Mouse (Mus musculus): ENCODE data around the gene Wfdc11. TPM values are rescaled to one million over a fixed set of nuclear protein-coding genes. Genes with fewer than 3 reads are reported as not detected.

Wfdc11 gene
- total and polyA plus RNA-seq, 3 experiments, result not detected

DNA sequence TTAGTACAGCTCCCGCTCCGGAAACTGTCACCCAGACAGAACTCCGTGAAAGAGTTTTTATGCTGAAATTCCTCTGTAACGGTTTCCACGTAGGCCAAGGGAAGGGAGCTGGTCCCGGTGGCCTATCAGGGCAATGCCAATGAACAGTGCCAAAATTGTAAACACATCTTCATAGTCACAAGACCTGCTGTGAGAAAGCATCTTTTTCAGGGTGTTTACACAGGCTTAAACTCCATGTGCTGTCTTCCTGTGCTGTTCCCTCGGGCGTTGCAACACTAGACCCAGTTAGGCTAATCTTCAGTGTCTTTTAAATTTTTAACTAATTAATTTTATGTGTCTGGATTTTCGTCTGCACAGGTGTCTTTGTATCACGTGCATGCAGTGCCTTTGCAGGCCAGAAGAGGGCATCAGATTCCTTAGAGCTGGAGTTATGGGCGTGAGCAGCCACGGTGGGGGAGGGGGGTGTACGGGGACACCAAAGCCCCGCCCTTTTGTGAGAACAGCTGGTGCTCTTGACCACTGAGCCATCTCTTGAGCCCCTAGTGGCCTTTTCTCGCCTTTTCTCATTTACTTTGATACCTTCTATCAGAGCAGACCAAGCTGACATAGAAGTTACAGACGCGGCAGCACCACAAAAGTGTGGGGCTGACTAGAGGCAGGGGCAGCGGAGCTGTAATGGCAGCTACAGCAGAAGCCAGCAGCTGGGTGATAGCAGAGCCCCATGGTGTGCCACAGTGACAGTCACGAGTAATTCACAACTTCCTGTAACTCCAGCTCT, 5.2 kb upstream of the Wfdc11 start:
- peak; percentile 56 for DNase-seq (ENCODE audit: extremely low read depth)
- in situ Hi-C loops (cut with MboI; ENCODE audit: low pct_ligation_motif_present, low pct_unique_long_range_greater_than_20kb, low sequenced_read_pairs) (no loop called here), dilution Hi-C loops (cut with MboI; ENCODE audit: extremely low pct_ligation_motif_present, extremely low pct_unique_long_range_greater_than_20kb, low sequenced_read_pairs) (no loop called here)
- Histone ChIP-seq H3K4me2 (ENCODE audit: insufficient read depth, low read depth, poor library complexity, severe bottlenecking) (no peak overlapping the region), H3K9ac (ENCODE audit: insufficient read depth, low read depth) (no peak overlapping the region), H3K4me3 (replicated peaks in 1 of 3; ENCODE audit: low read depth in 2 of 3, low read length in 2 of 3, poor library complexity in 1 of 3) (no peak overlapping the region), H3K79me2 (replicated peaks; ENCODE audit: control insufficient read depth, extremely low read depth, insufficient read depth, poor library complexity, severe bottlenecking) (no peaks in the 10 kb centered on the region), H3K36me3 (replicated peaks in 1 of 2; ENCODE audit: control insufficient read depth in 1 of 2, insufficient read depth in 1 of 2, low read length in 1 of 2) (no peaks in the 10 kb centered on the region), H3K4me1 (ENCODE audit: control insufficient read depth in 1 of 2, insufficient read depth in 2 of 2) (peaks cover 5 to 13% of the 10 kb centered on the region in 2 experiments; a peak in 3 of 4 replicates), H3K9me3 (replicated peaks; ENCODE audit: low read length) (peaks cover 4% of the 10 kb centered on the region), H3K27ac (ENCODE audit: insufficient read depth, low read depth) (no peak overlapping the region), H3K27me3 (replicated peaks) (peaks cover 41% of the 10 kb centered on the region)
- no peak for TF ChIP-seq ZKSCAN1 (IDR thresholded peaks at IDR 0.05; ENCODE audit: borderline replicate concordance, low read depth, low read length)
- TF ChIP-seq NELFE (IDR thresholded peaks at IDR 0.05; ENCODE audit: low read depth, low read length), result 0 out of 2 replicates have a peak, but pooled peaks have one; percentile 16
- no peak for TF ChIP-seq TBP (conservative IDR thresholded peaks at IDR 0.05; ENCODE audit: low read depth, low read length)
- no peak for TF ChIP-seq MEF2A (IDR thresholded peaks at IDR 0.05; ENCODE audit: borderline replicate concordance, low read depth, low read length)
- peak; percentile 8; the same call in 1 of the 2 replicates for TF ChIP-seq NRF1 (IDR thresholded peaks at IDR 0.05; ENCODE audit: low read depth, low read length)
- peak; percentile 69; the same call in 1 of the 2 replicates for TF ChIP-seq CHD2 (IDR thresholded peaks at IDR 0.05; ENCODE audit: low read length)
- 0 out of 2 replicates have a peak, but pooled peaks have one; percentile 52 for TF ChIP-seq MAZ (IDR thresholded peaks at IDR 0.05; ENCODE audit: low read depth, low read length)
- TF ChIP-seq HCFC1 (IDR thresholded peaks at IDR 0.05; ENCODE audit: low read depth, low read length), result no peak
- TF ChIP-seq RAD21 (IDR thresholded peaks at IDR 0.05; ENCODE audit: low read depth, low read length), result peak; percentile 55
- no peak for TF ChIP-seq ZC3H11A (IDR thresholded peaks at IDR 0.05; ENCODE audit: low read depth, low read length)
- TF ChIP-seq TCF12 (IDR thresholded peaks at IDR 0.05; ENCODE audit: low read depth, low read length), result peak; percentile 27; the same call in 1 of the 2 replicates
- TF ChIP-seq BHLHE40 (IDR thresholded peaks at IDR 0.05; ENCODE audit: low read depth, low read length), result peak; percentile 94
- no peak for TF ChIP-seq ETS1 (conservative IDR thresholded peaks at IDR 0.05; ENCODE audit: low read depth, low read length)
- peak; percentile 42; the same call in 1 of the 2 replicates for TF ChIP-seq MYC (IDR thresholded peaks at IDR 0.05; ENCODE audit: low read depth, low read length)
- peak in 1 of 2 experiments; percentile 75; a peak in 3 of 4 replicates for TF ChIP-seq CTCF (conservative IDR thresholded peaks at IDR 0.05 in 1 of 2, IDR thresholded peaks at IDR 0.05 in 1 of 2; ENCODE audit: low read depth in 2 of 2, low read length in 2 of 2)
- TF ChIP-seq SMC3 (IDR thresholded peaks at IDR 0.05; ENCODE audit: low read depth, low read length), result peak; percentile 57
- TF ChIP-seq JUND (conservative IDR thresholded peaks at IDR 0.05; ENCODE audit: low read depth, low read length), result no peak

DNA sequence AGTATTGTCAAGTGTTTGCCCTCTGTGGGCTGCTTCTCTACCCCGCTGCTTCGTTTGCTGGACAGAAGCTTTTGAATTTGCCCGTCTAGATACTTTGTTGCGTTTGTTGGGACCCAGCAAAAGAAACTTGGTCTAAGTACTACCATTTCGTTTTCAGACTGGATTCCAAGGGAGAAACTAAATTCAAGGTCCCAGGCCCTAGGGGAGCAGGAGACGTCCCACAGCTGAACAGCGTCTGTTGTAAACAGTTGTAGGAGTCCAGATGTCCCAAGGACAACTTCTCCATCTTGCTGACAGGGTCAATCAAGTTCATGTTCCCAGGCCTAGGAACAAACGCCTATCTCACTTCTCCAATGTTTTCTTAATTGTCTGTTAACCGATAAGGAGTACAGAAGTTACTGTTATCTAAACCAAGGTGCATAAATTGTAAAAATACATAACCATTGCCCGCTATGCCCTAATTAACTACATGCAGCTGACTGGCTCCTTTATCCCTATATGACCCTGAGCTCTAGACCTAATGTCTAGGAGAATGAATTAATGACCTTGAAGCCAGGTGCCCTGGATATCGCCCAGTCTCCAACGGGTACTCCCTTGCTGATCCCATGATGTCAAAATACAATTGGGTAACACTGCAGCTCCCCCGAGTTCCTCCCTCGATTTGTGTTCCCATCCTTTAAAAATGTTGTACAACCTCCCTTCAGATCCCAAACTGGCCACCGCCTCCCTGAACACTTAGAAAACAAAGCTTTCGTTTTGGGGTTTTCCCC, 3.2 kb upstream of the Wfdc11 start:
- peaks cover 7% of the 10 kb centered on the region for H3K9me3 ChIP-seq (replicated peaks; ENCODE audit: low read length)
- peaks cover 5 to 13% of the 10 kb centered on the region in 2 experiments; a peak in 3 of 4 replicates for H3K4me1 ChIP-seq (ENCODE audit: control insufficient read depth in 1 of 2, insufficient read depth in 2 of 2)
- no peaks in the 10 kb centered on the region for H3K79me2 ChIP-seq (replicated peaks; ENCODE audit: control insufficient read depth, extremely low read depth, insufficient read depth, poor library complexity, severe bottlenecking)
- in situ Hi-C loops (cut with MboI; ENCODE audit: low pct_ligation_motif_present, low pct_unique_long_range_greater_than_20kb, low sequenced_read_pairs) (no loop called here), dilution Hi-C loops (cut with MboI; ENCODE audit: extremely low pct_ligation_motif_present, extremely low pct_unique_long_range_greater_than_20kb, low sequenced_read_pairs) (no loop called here)
- H3K4me3 ChIP-seq (replicated peaks in 1 of 3; ENCODE audit: low read depth in 2 of 3, low read length in 2 of 3, poor library complexity in 1 of 3), result no peak overlapping the region
- no peak overlapping the region for H3K27ac ChIP-seq (ENCODE audit: insufficient read depth, low read depth)
- H3K9ac ChIP-seq (ENCODE audit: insufficient read depth, low read depth), result no peak overlapping the region
- peaks cover 35% of the 10 kb centered on the region for H3K27me3 ChIP-seq (replicated peaks)
- no peak overlapping the region for H3K4me2 ChIP-seq (ENCODE audit: insufficient read depth, low read depth, poor library complexity, severe bottlenecking)
- no peak for DNase-seq (ENCODE audit: extremely low read depth)
- TF ChIP-seq HCFC1 (IDR thresholded peaks at IDR 0.05; ENCODE audit: low read depth, low read length), result no peak
- TF ChIP-seq USF1 (IDR thresholded peaks at IDR 0.05; ENCODE audit: low read depth, low read length), result no peak
- TF ChIP-seq SIN3A (IDR thresholded peaks at IDR 0.05; ENCODE audit: low read length), result no peak
- TF ChIP-seq SMC3 (IDR thresholded peaks at IDR 0.05; ENCODE audit: low read depth, low read length), result no peak
- TF ChIP-seq NELFE (IDR thresholded peaks at IDR 0.05; ENCODE audit: low read depth, low read length), result no peak
- no peak for TF ChIP-seq GABPA (IDR thresholded peaks at IDR 0.05; ENCODE audit: insufficient replicate concordance, low read depth, low read length)
- no peak for TF ChIP-seq TBP (conservative IDR thresholded peaks at IDR 0.05; ENCODE audit: low read depth, low read length)
- H3K36me3 ChIP-seq (replicated peaks in 1 of 2; ENCODE audit: control insufficient read depth in 1 of 2, insufficient read depth in 1 of 2, low read length in 1 of 2), result no peaks in the 10 kb centered on the region

All from CH12.LX (cell line).